Mouse (Mus musculus): ENCODE measurements around the gene Tas2r135. TPM values are rescaled to one million over a fixed set of nuclear protein-coding genes. Genes with fewer than 3 reads are reported as not detected.
A peak's percentile ranks its signal among the peaks of the same experiment; 100 is the strongest.

Gene Tas2r135
- polyA plus RNA-seq, 1 experiment from 2014 or later: not detected

GRCm38 (mm10) chr6:42379551-42379950 lies 25.7 kb upstream of the Tas2r135 start:
- H3K27ac ChIP-seq (ENCODE audit: low read depth, low read length): no peak overlapping the region
- ATAC-seq (replicated peaks; ENCODE audit: low FRiP score): no peak

GRCm38 (mm10) chr6:42380416-42381144 lies 24.7 kb upstream of the Tas2r135 start:
- H3K27me3 ChIP-seq (replicated peaks; ENCODE audit: control insufficient read depth, insufficient read depth, low read length): no peaks in the 10 kb centered on the region
- WGBS: 22% methylated on average over 8 of the region's 8 CpGs
- no peaks in the 10 kb centered on the region for H3K36me3 ChIP-seq (ENCODE audit: control insufficient read depth, insufficient read depth, low read length)
- DNase-seq (ENCODE audit: low spot score): no peak
- H3K4me1 ChIP-seq (replicated peaks; ENCODE audit: control insufficient read depth, insufficient read depth, low read length): no peaks in the 10 kb centered on the region
- no peak overlapping the region for H3K4me3 ChIP-seq (ENCODE audit: low read depth, low read length)
- H3K27ac ChIP-seq (ENCODE audit: low read depth, low read length): no peak overlapping the region
- H3K9ac ChIP-seq (ENCODE audit: low read depth, low read length): no peak overlapping the region
- no peaks in the 10 kb centered on the region for H3K9me3 ChIP-seq (ENCODE audit: control insufficient read depth, low read length)
- H3K4me2 ChIP-seq: no peak overlapping the region
- ATAC-seq (replicated peaks; ENCODE audit: low FRiP score): no peak

More at GRCm38 (mm10) chr6:42379551-42379950, 25.7 kb upstream of the Tas2r135 start:
- H3K4me3 ChIP-seq (ENCODE audit: low read depth, low read length): no peak overlapping the region
- no peak overlapping the region for H3K9ac ChIP-seq (ENCODE audit: low read depth, low read length)
- no peaks in the 10 kb centered on the region for H3K27me3 ChIP-seq (replicated peaks; ENCODE audit: control insufficient read depth, insufficient read depth, low read length)
- no peaks in the 10 kb centered on the region for H3K36me3 ChIP-seq (ENCODE audit: control insufficient read depth, insufficient read depth, low read length)
- no peak for DNase-seq (ENCODE audit: low spot score)
- no peak overlapping the region for H3K4me2 ChIP-seq
- no peaks in the 10 kb centered on the region for H3K9me3 ChIP-seq (ENCODE audit: control insufficient read depth, low read length)
- WGBS: 56% methylated on average over 3 of the region's 3 CpGs
- H3K4me1 ChIP-seq (replicated peaks; ENCODE audit: control insufficient read depth, insufficient read depth, low read length): no peaks in the 10 kb centered on the region

- H3K9me3 ChIP-seq (ENCODE audit: control insufficient read depth, low read length): no peaks in the 10 kb centered on the region
- no peaks in the 10 kb centered on the region for H3K4me1 ChIP-seq (replicated peaks; ENCODE audit: control insufficient read depth, insufficient read depth, low read length)
- H3K27me3 ChIP-seq (replicated peaks; ENCODE audit: control insufficient read depth, insufficient read depth, low read length): no peaks in the 10 kb centered on the region
- no peak for DNase-seq (ENCODE audit: low spot score)
- H3K4me3 ChIP-seq (ENCODE audit: low read depth, low read length): no peak overlapping the region
- no peak for ATAC-seq (replicated peaks; ENCODE audit: low FRiP score)
- no peak overlapping the region for H3K27ac ChIP-seq (ENCODE audit: low read depth, low read length)
- H3K4me2 ChIP-seq: no peak overlapping the region
- H3K36me3 ChIP-seq (ENCODE audit: control insufficient read depth, insufficient read depth, low read length): no peaks in the 10 kb centered on the region
- 58% methylated on average over 2 of the region's 2 CpGs for WGBS
- H3K9ac ChIP-seq (ENCODE audit: low read depth, low read length): no peak overlapping the region
Observed at GRCm38 (mm10) chr6:42381221-42381620, 24.0 kb upstream of the Tas2r135 start.

- H3K4me1 ChIP-seq (replicated peaks; ENCODE audit: control insufficient read depth, insufficient read depth, low read length): no peaks in the 10 kb centered on the region
- H3K9ac ChIP-seq (ENCODE audit: low read depth, low read length): no peak overlapping the region
- H3K9me3 ChIP-seq (ENCODE audit: control insufficient read depth, low read length): no peaks in the 10 kb centered on the region
- H3K27ac ChIP-seq (ENCODE audit: low read depth, low read length): no peak overlapping the region
- 54% methylated on average over 9 of the region's 9 CpGs for WGBS
- H3K4me3 ChIP-seq (ENCODE audit: low read depth, low read length): no peak overlapping the region
- ATAC-seq (replicated peaks; ENCODE audit: low FRiP score) (peak; percentile 26), DNase-seq (ENCODE audit: low spot score) (no peak)
- H3K27me3 ChIP-seq (replicated peaks; ENCODE audit: control insufficient read depth, insufficient read depth, low read length): no peaks in the 10 kb centered on the region
- no peaks in the 10 kb centered on the region for H3K36me3 ChIP-seq (ENCODE audit: control insufficient read depth, insufficient read depth, low read length)
- H3K4me2 ChIP-seq: no peak overlapping the region
Observed at GRCm38 (mm10) chr6:42381916-42382381, 23.3 kb upstream of the Tas2r135 start.

- Histone ChIP-seq H3K27ac (ENCODE audit: low read depth, low read length) (no peak overlapping the region), H3K27me3 (replicated peaks; ENCODE audit: control insufficient read depth, insufficient read depth, low read length) (no peaks in the 10 kb centered on the region), H3K4me1 (replicated peaks; ENCODE audit: control insufficient read depth, insufficient read depth, low read length) (no peaks in the 10 kb centered on the region), H3K9me3 (ENCODE audit: control insufficient read depth, low read length) (no peaks in the 10 kb centered on the region), H3K9ac (ENCODE audit: low read depth, low read length) (no peak overlapping the region), H3K36me3 (ENCODE audit: control insufficient read depth, insufficient read depth, low read length) (no peaks in the 10 kb centered on the region), H3K4me2 (no peak overlapping the region), H3K4me3 (ENCODE audit: low read depth, low read length) (no peak overlapping the region)
- 90% methylated on average over 5 of the region's 5 CpGs for WGBS
- DNase-seq (ENCODE audit: low spot score) (no peak), ATAC-seq (replicated peaks; ENCODE audit: low FRiP score) (no peak)
Observed at GRCm38 (mm10) chr6:42383360-42383759, 21.9 kb upstream of the Tas2r135 start.

- H3K9me3 ChIP-seq (ENCODE audit: control insufficient read depth, low read length): no peaks in the 10 kb centered on the region
- no peak for DNase-seq (ENCODE audit: low spot score)
- no peak overlapping the region for H3K9ac ChIP-seq (ENCODE audit: low read depth, low read length)
- H3K4me2 ChIP-seq: no peak overlapping the region
- no peak overlapping the region for H3K4me3 ChIP-seq (ENCODE audit: low read depth, low read length)
- H3K27ac ChIP-seq (ENCODE audit: low read depth, low read length): no peak overlapping the region
- H3K36me3 ChIP-seq (ENCODE audit: control insufficient read depth, insufficient read depth, low read length): no peaks in the 10 kb centered on the region
- no peak for ATAC-seq (replicated peaks; ENCODE audit: low FRiP score)
- 65% methylated on average over 4 of the region's 4 CpGs for WGBS
- H3K4me1 ChIP-seq (replicated peaks; ENCODE audit: control insufficient read depth, insufficient read depth, low read length): no peaks in the 10 kb centered on the region
- H3K27me3 ChIP-seq (replicated peaks; ENCODE audit: control insufficient read depth, insufficient read depth, low read length): no peaks in the 10 kb centered on the region
Observed at GRCm38 (mm10) chr6:42385635-42386034, 19.6 kb upstream of the Tas2r135 start.

GRCm38 (mm10) chr6:42391796-42392330 lies 13.4 kb upstream of the Tas2r135 start:
- Histone ChIP-seq H3K4me1 (replicated peaks; ENCODE audit: control insufficient read depth, insufficient read depth, low read length) (no peaks in the 10 kb centered on the region), H3K36me3 (ENCODE audit: control insufficient read depth, insufficient read depth, low read length) (no peaks in the 10 kb centered on the region), H3K27me3 (replicated peaks; ENCODE audit: control insufficient read depth, insufficient read depth, low read length) (no peaks in the 10 kb centered on the region), H3K9ac (ENCODE audit: low read depth, low read length) (no peak overlapping the region), H3K4me3 (ENCODE audit: low read depth, low read length) (no peak overlapping the region), H3K9me3 (ENCODE audit: control insufficient read depth, low read length) (no peaks in the 10 kb centered on the region), H3K27ac (ENCODE audit: low read depth, low read length) (no peak overlapping the region), H3K4me2 (no peak overlapping the region)
- no peak for ATAC-seq (replicated peaks; ENCODE audit: low FRiP score)
- 37% methylated on average over 2 of the region's 2 CpGs for WGBS
- no peak for DNase-seq (ENCODE audit: low spot score)

- DNase-seq (ENCODE audit: low spot score): no peak
- Histone ChIP-seq H3K9me3 (ENCODE audit: control insufficient read depth, low read length) (no peaks in the 10 kb centered on the region), H3K4me1 (replicated peaks; ENCODE audit: control insufficient read depth, insufficient read depth, low read length) (no peaks in the 10 kb centered on the region), H3K4me2 (no peak overlapping the region), H3K4me3 (ENCODE audit: low read depth, low read length) (no peak overlapping the region), H3K9ac (ENCODE audit: low read depth, low read length) (no peak overlapping the region), H3K27ac (ENCODE audit: low read depth, low read length) (no peak overlapping the region), H3K36me3 (ENCODE audit: control insufficient read depth, insufficient read depth, low read length) (no peaks in the 10 kb centered on the region), H3K27me3 (replicated peaks; ENCODE audit: control insufficient read depth, insufficient read depth, low read length) (no peaks in the 10 kb centered on the region)
- 71% methylated on average over 9 of the region's 9 CpGs for WGBS
- no peak for ATAC-seq (replicated peaks; ENCODE audit: low FRiP score)
Observed at GRCm38 (mm10) chr6:42395960-42396809, 9.0 kb upstream of the Tas2r135 start.
